Mouse (Mus musculus) induced T-regulatory cell, adult 2 months (primary cell): Measurements from ENCODE around the gene Rbmy.
"Not testable (repeated sequence)": the region's sequence is repeated elsewhere in the genome, so short reads cannot be mapped to it uniquely, and the experiment has no call there.

Experiments used
- DNase-seq: peaks from one replicate; pipeline ENCODE4 v3.0.0-alpha.2; 2012; ENCODE audit warnings: low read depth

Gene Rbmy

DNA sequence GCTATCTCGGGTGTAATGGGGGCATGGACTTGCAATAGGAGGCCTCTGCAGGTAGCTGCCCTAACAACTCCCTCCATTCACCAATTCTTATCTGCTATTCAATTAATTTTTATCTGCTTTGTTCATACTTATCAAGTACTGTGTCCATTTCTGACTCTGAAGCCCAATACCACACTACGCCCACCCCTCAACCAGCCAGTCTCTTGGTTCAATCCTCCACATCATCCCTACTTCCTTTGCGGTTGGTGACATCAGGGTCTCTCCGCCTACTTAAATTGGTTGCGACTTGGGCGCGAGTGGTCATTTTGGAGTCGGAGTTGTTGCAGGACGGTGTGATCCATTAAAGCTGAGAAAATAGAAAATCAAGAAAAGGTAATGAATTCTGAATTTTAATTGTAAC, at the start of gene Rbmy, which contains the start of gene Gm10256:
Rbmy (plus strand) TSS at position 301 of the 400 bp plus-strand sequence.
Gm10256 (plus strand) TSS at position 320 of the 400 bp plus-strand sequence.
- DNase-seq: not testable (repeated sequence)

DNA sequence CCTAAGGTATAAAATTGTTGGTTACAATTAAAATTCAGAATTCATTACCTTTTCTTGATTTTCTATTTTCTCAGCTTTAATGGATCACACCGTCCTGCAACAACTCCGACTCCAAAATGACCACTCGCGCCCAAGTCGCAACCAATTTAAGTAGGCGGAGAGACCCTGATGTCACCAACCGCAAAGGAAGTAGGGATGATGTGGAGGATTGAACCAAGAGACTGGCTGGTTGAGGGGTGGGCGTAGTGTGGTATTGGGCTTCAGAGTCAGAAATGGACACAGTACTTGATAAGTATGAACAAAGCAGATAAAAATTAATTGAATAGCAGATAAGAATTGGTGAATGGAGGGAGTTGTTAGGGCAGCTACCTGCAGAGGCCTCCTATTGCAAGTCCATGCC, 34.4 kb upstream of the Rbmy start, which contains the start of gene Gm4064:
Gm4064 (minus strand) TSS at position 101 of the 400 bp plus-strand sequence.
- not testable (repeated sequence) for DNase-seq
